Mouse (Mus musculus): ENCODE measurements at regions not wholly inside any gene's neighbourhood (a gene's known extent, or its start where the extent isn't known, plus 50 kb on each side); places are given as distances from the start of the nearest gene placed in this dataset.

DNA sequence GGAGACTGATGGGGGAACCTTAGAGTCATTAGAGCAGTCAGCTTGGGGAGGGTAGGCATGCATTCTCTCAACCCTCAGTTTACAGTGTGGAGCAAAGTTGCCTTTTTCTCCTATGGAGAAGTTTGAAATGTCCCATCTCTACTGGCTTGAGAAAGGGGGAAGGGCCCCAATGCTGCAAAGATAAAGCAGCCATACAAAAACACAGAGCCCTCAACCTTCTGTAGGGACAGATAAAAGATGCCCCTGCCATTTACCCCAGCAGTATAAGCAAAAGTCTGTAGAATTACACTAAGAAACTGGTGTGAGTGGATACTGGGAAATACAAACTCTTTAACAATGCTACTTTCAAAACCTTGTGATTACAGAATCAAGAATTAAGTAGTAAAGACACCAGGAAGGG lies 71.9 kb upstream of the Tmem215 start:
- no peak overlapping the region for H3K4me3 ChIP-seq (replicated peaks)
- H3K36me3 ChIP-seq, result no peaks in the 10 kb centered on the region
- no peak overlapping the region for H3K9ac ChIP-seq (replicated peaks)
- no peak for ATAC-seq (ENCODE audit: low FRiP score)
- H3K4me1 ChIP-seq, result no peaks in the 10 kb centered on the region
- no peaks in the 10 kb centered on the region for H3K9me3 ChIP-seq (replicated peaks)
- H3K4me2 ChIP-seq, result no peak overlapping the region
- H3K27ac ChIP-seq (replicated peaks), result no peak overlapping the region
- H3K27me3 ChIP-seq (replicated peaks), result no peaks in the 10 kb centered on the region

GRCm38 (mm10) chr4:40390183-40390582 lies 81.8 kb upstream of the Tmem215 start:
- H3K36me3 ChIP-seq, result no peaks in the 10 kb centered on the region
- 85% methylated on average over 1 of the region's 1 CpGs for WGBS
- no peak overlapping the region for H3K4me2 ChIP-seq
- no peak overlapping the region for H3K27ac ChIP-seq (replicated peaks)
- H3K4me3 ChIP-seq (replicated peaks), result no peak overlapping the region
- no peaks in the 10 kb centered on the region for H3K27me3 ChIP-seq (replicated peaks)
- no peak for ATAC-seq (ENCODE audit: low FRiP score)
- no peak overlapping the region for H3K9ac ChIP-seq (replicated peaks)
- no peaks in the 10 kb centered on the region for H3K9me3 ChIP-seq (replicated peaks)
- 0 out of 2 replicates have a peak, but pooled peaks cover 5% of the 10 kb centered on the region for H3K4me1 ChIP-seq

DNA sequence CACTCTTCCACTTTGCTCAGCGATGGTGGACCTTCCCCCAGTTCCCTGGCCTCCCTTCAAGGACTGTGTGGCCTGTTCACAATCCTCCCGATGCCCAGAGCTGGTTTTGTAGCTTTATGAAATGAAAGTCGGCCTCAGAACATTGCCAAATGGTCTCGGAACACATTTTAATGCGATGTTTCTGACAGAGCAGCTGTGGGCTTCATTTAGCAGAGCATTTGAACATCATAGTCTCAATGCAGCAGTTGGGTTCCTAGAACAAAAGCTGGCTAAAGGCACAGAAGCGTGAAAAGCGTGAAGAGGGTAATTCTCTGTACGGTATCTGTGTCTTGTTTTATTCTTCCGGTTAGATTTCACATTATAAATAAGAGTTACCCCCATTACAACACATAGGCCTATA lies 86.7 kb upstream of the Tmem215 start:
- no peak overlapping the region for H3K4me3 ChIP-seq (replicated peaks)
- no peak overlapping the region for H3K27ac ChIP-seq (replicated peaks)
- H3K36me3 ChIP-seq, result no peaks in the 10 kb centered on the region
- no peaks in the 10 kb centered on the region for H3K27me3 ChIP-seq (replicated peaks)
- no peaks in the 10 kb centered on the region for H3K9me3 ChIP-seq (replicated peaks)
- ATAC-seq (ENCODE audit: low FRiP score), result no peak; the same call in 1 of the 2 replicates
- H3K9ac ChIP-seq (replicated peaks), result no peak overlapping the region
- 0 out of 2 replicates have a peak, but pooled peaks cover 5% of the 10 kb centered on the region for H3K4me1 ChIP-seq
- no peak overlapping the region for H3K4me2 ChIP-seq
- WGBS, result 49% methylated on average over 9 of the region's 9 CpGs

- Histone ChIP-seq H3K36me3 (no peaks in the 10 kb centered on the region), H3K4me1 (0 out of 2 replicates have a peak, but pooled peaks cover 5% of the 10 kb centered on the region), H3K9me3 (replicated peaks) (no peaks in the 10 kb centered on the region), H3K27me3 (replicated peaks) (no peaks in the 10 kb centered on the region), H3K4me2 (no peak overlapping the region), H3K4me3 (replicated peaks) (no peak overlapping the region), H3K27ac (replicated peaks) (no peak overlapping the region), H3K9ac (replicated peaks) (no peak overlapping the region)
- ATAC-seq (ENCODE audit: low FRiP score), result no peak
- 89% methylated on average over 3 of the region's 3 CpGs for WGBS
These were observed 87.3 kb upstream of the Tmem215 start for GRCm38 (mm10) chr4:40384704-40385103.

GRCm38 (mm10) chr4:40380309-40380708 lies 91.7 kb upstream of the Tmem215 start:
- no peak for ATAC-seq (ENCODE audit: low FRiP score)
- no peak overlapping the region for H3K27ac ChIP-seq (replicated peaks)
- no peaks in the 10 kb centered on the region for H3K27me3 ChIP-seq (replicated peaks)
- 80% methylated on average over 8 of the region's 8 CpGs for WGBS
- H3K36me3 ChIP-seq, result no peaks in the 10 kb centered on the region
- peaks cover 8% of the 10 kb centered on the region for H3K4me1 ChIP-seq
- H3K4me3 ChIP-seq (replicated peaks), result no peak overlapping the region
- no peaks in the 10 kb centered on the region for H3K9me3 ChIP-seq (replicated peaks)
- no peak overlapping the region for H3K9ac ChIP-seq (replicated peaks)
- H3K4me2 ChIP-seq, result no peak overlapping the region

- Histone ChIP-seq H3K27me3 (replicated peaks) (no peaks in the 10 kb centered on the region), H3K9me3 (replicated peaks) (no peaks in the 10 kb centered on the region), H3K4me1 (peaks cover 7% of the 10 kb centered on the region), H3K27ac (replicated peaks) (no peak overlapping the region), H3K4me3 (replicated peaks) (no peak overlapping the region), H3K36me3 (no peaks in the 10 kb centered on the region), H3K4me2 (no peak overlapping the region), H3K9ac (replicated peaks) (no peak overlapping the region)
- 58% methylated on average over 9 of the region's 9 CpGs for WGBS
- ATAC-seq (ENCODE audit: low FRiP score), result peak; percentile 50; the same call in 1 of the 2 replicates
These were observed 96.4 kb upstream of the Ndufb6 start for GRCm38 (mm10) chr4:40375439-40376154.

DNA sequence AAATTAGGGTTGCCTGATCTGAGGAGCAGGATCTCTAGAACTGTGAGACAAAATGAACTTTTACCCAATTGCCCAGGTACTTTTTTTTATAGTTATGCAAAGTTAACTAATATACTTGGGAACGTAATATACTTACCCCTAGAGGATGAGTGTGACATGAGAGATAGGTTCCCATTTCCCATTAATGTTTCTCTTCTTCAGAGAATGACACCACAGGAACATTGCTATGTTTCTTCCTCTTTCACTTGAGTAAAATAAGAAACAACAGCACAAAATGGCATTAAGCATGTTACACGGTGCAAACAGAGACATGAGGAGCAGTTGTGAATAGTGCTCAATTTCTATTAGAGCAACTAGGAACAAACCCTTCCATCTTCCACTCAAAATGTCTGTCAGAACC lies 95.0 kb upstream of the Ndufb6 start:
- no peak for ATAC-seq (ENCODE audit: low FRiP score)
- Histone ChIP-seq H3K9me3 (replicated peaks) (no peaks in the 10 kb centered on the region), H3K4me2 (no peak overlapping the region), H3K9ac (replicated peaks) (no peak overlapping the region), H3K27me3 (replicated peaks) (no peaks in the 10 kb centered on the region), H3K4me3 (replicated peaks) (no peak overlapping the region), H3K36me3 (no peaks in the 10 kb centered on the region), H3K27ac (replicated peaks) (no peak overlapping the region), H3K4me1 (peaks cover 7% of the 10 kb centered on the region)
- WGBS, result 92% methylated on average over 2 of the region's 2 CpGs

DNA sequence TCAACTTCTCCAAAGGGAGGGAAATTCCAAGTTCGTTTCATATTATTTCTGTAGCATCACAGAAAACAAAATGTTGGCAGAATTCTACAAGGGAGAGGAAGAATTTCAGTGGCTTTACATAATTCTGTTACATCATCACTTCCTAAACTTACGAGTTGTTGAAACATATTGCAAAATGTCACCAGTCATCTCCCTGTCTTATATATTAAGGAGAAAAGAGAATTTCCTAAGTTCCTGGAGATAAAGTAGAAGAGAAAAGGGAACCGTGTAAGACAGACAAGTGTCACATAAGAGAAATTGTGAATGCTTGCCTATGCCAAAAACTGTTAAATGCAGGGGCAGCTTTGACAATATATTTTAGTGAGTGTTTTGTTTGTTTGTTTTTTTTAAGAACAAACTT lies 85.1 kb upstream of the Ndufb6 start:
- no peaks in the 10 kb centered on the region for H3K36me3 ChIP-seq
- 81% methylated on average over 3 of the region's 3 CpGs for WGBS
- H3K9me3 ChIP-seq (replicated peaks), result no peaks in the 10 kb centered on the region
- H3K27ac ChIP-seq (replicated peaks), result no peak overlapping the region
- no peak overlapping the region for H3K9ac ChIP-seq (replicated peaks)
- no peaks in the 10 kb centered on the region for H3K27me3 ChIP-seq (replicated peaks)
- no peaks in the 10 kb centered on the region for H3K4me1 ChIP-seq
- no peak overlapping the region for H3K4me2 ChIP-seq
- H3K4me3 ChIP-seq (replicated peaks), result no peak overlapping the region
- ATAC-seq (ENCODE audit: low FRiP score), result no peak

DNA sequence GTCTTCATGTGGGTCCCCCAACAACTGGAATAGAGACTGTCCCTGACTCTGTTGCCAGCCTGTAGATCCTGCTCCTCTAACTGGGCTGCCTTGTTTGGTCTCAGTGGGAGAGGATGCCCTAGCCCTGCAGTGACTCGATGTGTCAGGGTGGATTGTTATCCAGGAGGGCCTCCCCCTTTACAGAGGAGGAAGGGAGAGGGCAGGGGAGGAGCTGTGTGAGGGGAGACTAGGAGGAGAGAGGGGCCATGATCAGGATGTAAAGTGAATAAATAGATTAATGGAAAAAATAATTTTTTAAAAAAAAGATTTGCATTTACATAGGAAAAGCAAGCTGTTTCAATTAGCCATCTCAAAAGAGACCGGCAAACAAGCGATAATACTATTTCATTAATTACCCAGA lies 80.1 kb upstream of the Ndufb6 start:
- Histone ChIP-seq H3K36me3 (no peaks in the 10 kb centered on the region), H3K4me1 (no peaks in the 10 kb centered on the region), H3K9ac (replicated peaks) (no peak overlapping the region), H3K4me3 (replicated peaks) (no peak overlapping the region), H3K27ac (replicated peaks) (no peak overlapping the region), H3K4me2 (no peak overlapping the region), H3K27me3 (replicated peaks) (no peaks in the 10 kb centered on the region), H3K9me3 (replicated peaks) (no peaks in the 10 kb centered on the region)
- 53% methylated on average over 3 of the region's 3 CpGs for WGBS
- ATAC-seq (ENCODE audit: low FRiP score), result no peak

DNA sequence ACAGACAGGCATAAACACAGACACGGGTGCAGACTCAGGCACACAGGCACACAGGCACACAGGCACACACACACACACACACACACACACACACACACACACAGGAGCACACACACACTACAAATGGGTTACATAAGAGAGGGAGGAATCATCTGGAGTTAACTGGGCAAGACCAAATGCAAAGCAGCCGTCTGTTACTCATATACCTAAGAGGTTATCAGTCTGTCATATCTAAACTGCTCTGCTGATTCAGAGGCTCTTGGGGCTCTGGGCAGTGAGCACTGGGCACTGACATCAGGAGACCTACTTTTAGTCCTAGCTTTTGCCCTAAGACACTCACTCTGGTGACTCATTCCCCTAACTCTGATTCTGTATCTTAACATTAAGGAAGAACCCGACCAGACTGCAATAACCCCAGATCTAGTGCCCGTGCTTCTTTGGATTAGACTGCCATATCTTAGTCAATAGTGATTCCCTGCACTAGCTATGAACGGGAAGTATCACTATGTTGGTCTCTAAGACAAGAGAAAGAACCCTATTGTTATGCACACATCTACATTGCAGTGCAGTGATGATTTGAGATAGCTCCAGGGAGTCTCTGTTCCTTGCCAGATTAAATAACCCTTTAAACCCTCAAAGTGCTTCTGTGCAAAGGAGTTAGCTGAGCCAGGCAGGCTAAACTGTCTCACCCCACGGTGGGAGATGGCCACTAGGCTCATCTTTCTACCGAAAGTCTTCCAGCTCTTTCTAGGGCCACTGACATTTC lies 78.0 kb upstream of the Ndufb6 start:
- Histone ChIP-seq H3K4me2 (no peak overlapping the region), H3K9me3 (replicated peaks) (no peaks in the 10 kb centered on the region), H3K9ac (replicated peaks) (no peak overlapping the region), H3K27ac (replicated peaks) (no peak overlapping the region), H3K27me3 (replicated peaks) (no peaks in the 10 kb centered on the region), H3K36me3 (no peaks in the 10 kb centered on the region), H3K4me1 (no peaks in the 10 kb centered on the region), H3K4me3 (replicated peaks) (no peak overlapping the region)
- 54% methylated on average over 7 of the region's 7 CpGs for WGBS
- ATAC-seq (ENCODE audit: low FRiP score), result no peak

GRCm38 (mm10) chr4:40355791-40356450 lies 76.7 kb upstream of the Ndufb6 start:
- 74% methylated on average over 3 of the region's 3 CpGs for WGBS
- Histone ChIP-seq H3K27me3 (replicated peaks) (no peaks in the 10 kb centered on the region), H3K9ac (replicated peaks) (no peak overlapping the region), H3K4me1 (no peaks in the 10 kb centered on the region), H3K36me3 (no peaks in the 10 kb centered on the region), H3K27ac (replicated peaks) (no peak overlapping the region), H3K9me3 (replicated peaks) (no peaks in the 10 kb centered on the region), H3K4me2 (no peak overlapping the region), H3K4me3 (replicated peaks) (no peak overlapping the region)
- ATAC-seq (ENCODE audit: low FRiP score), result no peak

- H3K4me2 ChIP-seq, result no peak overlapping the region
- H3K27ac ChIP-seq (replicated peaks), result no peak overlapping the region
- no peak overlapping the region for H3K4me3 ChIP-seq (replicated peaks)
- no peaks in the 10 kb centered on the region for H3K4me1 ChIP-seq
- ATAC-seq (ENCODE audit: low FRiP score), result no peak
- WGBS, result 69% methylated on average over 3 of the region's 3 CpGs
- no peaks in the 10 kb centered on the region for H3K27me3 ChIP-seq (replicated peaks)
- no peak overlapping the region for H3K9ac ChIP-seq (replicated peaks)
- H3K36me3 ChIP-seq, result no peaks in the 10 kb centered on the region
- no peaks in the 10 kb centered on the region for H3K9me3 ChIP-seq (replicated peaks)
These were observed 75.2 kb upstream of the Ndufb6 start for GRCm38 (mm10) chr4:40354456-40354855.
